Comparison of ENCODE assay signal across 25 mouse cellular contexts in the genomic region with DNA sequence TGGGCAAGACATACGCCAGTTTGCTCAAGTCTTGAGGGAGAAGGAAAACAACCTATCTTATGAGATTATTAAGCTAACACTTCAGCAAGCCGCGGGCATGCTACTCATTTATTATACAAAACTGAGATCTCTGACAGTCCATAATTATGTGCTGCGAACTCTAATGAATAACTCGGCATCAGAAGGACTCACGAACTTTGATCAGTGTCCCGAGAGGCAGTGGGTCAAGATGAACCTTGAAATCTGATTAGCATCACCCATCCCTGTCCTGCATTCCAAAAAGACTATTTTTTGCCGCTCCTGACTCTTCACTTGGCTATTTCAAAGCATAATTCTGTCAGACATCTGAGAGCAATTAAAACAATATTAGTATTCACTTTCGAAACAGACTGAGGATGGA.
DNase-seq lines count a peak whose midpoint lies in the region; TF ChIP-seq lines count a peak whose summit lies in the region.
"Had no signal": no experiment of that assay in that cellular context is flagged by ENCODE, and none has a peak within 500 bp of the region (broad histone marks: within the 10 kb centered on the region; RNA-seq: fewer than 3 reads in every experiment).

No protein-coding gene starts in this region.

- DNase-seq in kidney, adult 11 months, result peak; percentile 65
- no peak for DNase-seq in kidney, postnatal 4 days
- DNase-seq in layer of hippocampus, adult 2 months (ENCODE audit: low spot score in 2 of 2), result no peak
- no peak for DNase-seq in layer of hippocampus, postnatal 14 days (ENCODE audit: low spot score in 2 of 2)
- peak; percentile 12 for DNase-seq in Muller cell, postnatal 12 days (ENCODE audit: inconsistent ontology term)
- DNase-seq in kidney, postnatal 25 days, result peak; percentile 52 to 53
- no peak for DNase-seq in frontal cortex, postnatal 14 days (ENCODE audit: low spot score in 2 of 2)
- DNase-seq: adrenal gland, postnatal 14 days; cerebellum, adult 11-12 months; cerebellum, adult 9-11 months; embryo, embryonic 11 days; gastrocnemius, postnatal 14 days; heart, postnatal 36 days; lung, postnatal 4 days; right cerebral cortex, postnatal 25 days had no signal

- peak overlapping the region; percentile 28; the same call in 1 of the 2 replicates for H3K27ac ChIP-seq in layer of hippocampus, adult 2 months
- H3K27ac ChIP-seq: embryonic facial prominence, embryonic 13.5 days; heart, embryonic 10.5 days; heart, embryonic 15.5 days; hindbrain, embryonic 12.5 days; hindbrain, postnatal 0 days; intestine, embryonic 15.5 days; limb, embryonic 13.5 days; neural tube, embryonic 15.5 days; stomach, embryonic 15.5 days had no signal

- no peak for TF ChIP-seq CTCF in layer of hippocampus, adult 2 months (conservative IDR thresholded peaks at IDR 0.05)

- H3K4me3 ChIP-seq in layer of hippocampus, adult 2 months, result no peak overlapping the region
- H3K4me3 ChIP-seq: embryonic facial prominence, embryonic 13.5 days; heart, embryonic 10.5 days; heart, embryonic 15.5 days; hindbrain, embryonic 12.5 days; intestine, embryonic 15.5 days; limb, embryonic 13.5 days; megakaryocyte, embryonic 14.5 days; neural tube, embryonic 15.5 days; stomach, embryonic 15.5 days had no signal

Comparison
In these comparisons a context has a peak if more than half of its experiments do, and no peak if none do; other contexts are left out.
1. DNase-seq: peak in kidney, adult 11 months (single experiment), Muller cell, postnatal 12 days (single experiment) and kidney, postnatal 25 days (2 of 2); none in kidney, postnatal 4 days (0 of 2), layer of hippocampus, adult 2 months (0 of 2), layer of hippocampus, postnatal 14 days (0 of 2) and frontal cortex, postnatal 14 days (0 of 2).